Mouse (Mus musculus): ENCODE results near the gene Klhl29.

GRCm38 (mm10) chr12:5282611-5283010 lies 92.9 kb downstream of the Klhl29 start:
- TF ChIP-seq POLR2A (IDR thresholded peaks at IDR 0.05; ENCODE audit: low read depth, low read length), result no peak
- no peak for TF ChIP-seq CTCF (conservative IDR thresholded peaks at IDR 0.05; ENCODE audit: insufficient read depth, insufficient read length, low read depth, low read length)
